Mouse (Mus musculus): ENCODE measurements around the gene Olfr624.
A peak's percentile ranks its signal among the peaks of the same experiment; 100 is the strongest.
"Not testable (repeated sequence)": the region's sequence is repeated elsewhere in the genome, so short reads cannot be mapped to it uniquely, and the experiment has no call there.

Gene Olfr624

GRCm38 (mm10) chr7:103671091-103671490 is at the start of gene Olfr624:
Gene Olfr624 (minus strand): TSS chr7:103671191.
- DNase-seq (ENCODE audit: low spot score in 2 of 2): no peak

GRCm38 (mm10) chr7:103716398-103716797 is 45.4 kb upstream of the Olfr624 start:
- not testable (repeated sequence) for DNase-seq (ENCODE audit: low spot score in 2 of 2)

- DNase-seq (ENCODE audit: low spot score in 2 of 2): no peak
Observed at GRCm38 (mm10) chr7:103714371-103714770, 43.4 kb upstream of the Olfr624 start, which contains the start of gene Olfr243. Gene Olfr243 (plus strand): TSS chr7:103714671.

GRCm38 (mm10) chr7:103712024-103712423 is 41.0 kb upstream of the Olfr624 start:
- peak in 1 of 2 experiments; percentile 15 for DNase-seq (ENCODE audit: low spot score in 2 of 2)

GRCm38 (mm10) chr7:103699469-103699868 is 28.5 kb upstream of the Olfr624 start:
- DNase-seq (ENCODE audit: low spot score in 2 of 2): no peak

DNA sequence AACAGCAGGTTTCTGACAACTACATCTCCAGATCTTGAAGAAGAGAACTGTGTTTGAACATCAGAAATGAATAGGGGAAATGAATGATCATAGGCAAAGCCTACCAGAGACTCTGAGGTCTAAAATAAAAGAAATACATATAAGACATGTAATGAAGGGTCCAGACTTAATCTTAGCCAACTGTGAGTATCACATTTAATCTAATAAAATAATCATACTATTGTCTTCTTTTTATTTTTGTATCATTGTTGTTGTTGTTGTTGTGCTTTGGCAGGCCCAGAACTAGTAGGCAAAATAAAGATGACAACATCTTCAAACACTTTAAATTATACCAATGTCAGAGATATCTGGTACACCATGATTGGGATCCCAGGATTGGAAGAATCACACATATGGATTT is 11.4 kb upstream of the Olfr624 start, which contains the start of gene Olfr625-ps1:
TSS of gene Olfr625-ps1 (plus strand) at position 301 of the 400 bp plus-strand sequence.
- DNase-seq (ENCODE audit: low spot score in 2 of 2): no peak

DNA sequence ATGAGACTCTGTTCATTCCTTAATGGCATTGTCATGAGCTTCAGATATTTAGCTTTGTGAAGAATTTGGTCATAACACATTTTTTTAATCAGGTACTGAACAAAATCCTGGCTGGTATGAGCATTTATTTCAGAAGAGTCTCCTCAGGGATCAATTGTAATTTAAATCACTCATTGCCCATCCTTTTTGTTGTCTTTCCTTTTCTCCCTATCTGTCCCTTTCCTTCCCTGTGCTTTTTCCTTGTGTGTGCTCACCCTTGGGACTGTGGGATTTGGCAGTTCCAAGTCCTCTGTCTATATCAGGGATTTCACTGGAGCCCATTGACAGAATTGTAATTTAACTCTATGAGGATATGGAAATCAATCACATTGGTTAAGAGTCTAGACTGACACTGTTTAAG is 7.4 kb downstream of the Olfr624 start, which contains the start of gene Olfr623:
TSS of gene Olfr623 (minus strand) at position 101 of the 400 bp plus-strand sequence.
- DNase-seq (ENCODE audit: low spot score in 2 of 2): no peak

DNA sequence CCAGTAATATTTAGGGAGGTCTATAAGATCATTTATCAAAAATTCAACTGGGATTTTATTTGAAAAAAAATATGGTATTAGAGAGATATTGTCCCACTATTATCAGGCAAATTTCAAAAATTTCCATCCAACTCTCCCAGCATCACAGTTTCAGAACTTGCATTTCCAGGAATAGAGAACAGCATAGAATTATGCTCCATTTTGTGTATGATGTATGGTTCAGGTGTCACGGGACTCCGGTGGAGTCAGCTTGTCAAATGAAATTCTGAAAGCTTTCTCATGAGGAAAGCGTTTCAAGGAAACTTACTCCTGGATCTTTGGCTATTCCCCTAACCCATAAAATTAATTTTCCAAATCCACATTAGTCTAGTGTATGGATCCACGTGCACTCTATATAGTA is 26.9 kb downstream of the Olfr624 start:
- no peak for DNase-seq (ENCODE audit: low spot score in 2 of 2)

GRCm38 (mm10) chr7:103642602-103643001 is 28.4 kb downstream of the Olfr624 start, which contains the start of gene Olfr622:
Gene Olfr622 (minus strand): TSS chr7:103642702.
- DNase-seq (ENCODE audit: low spot score in 2 of 2): no peak

DNA sequence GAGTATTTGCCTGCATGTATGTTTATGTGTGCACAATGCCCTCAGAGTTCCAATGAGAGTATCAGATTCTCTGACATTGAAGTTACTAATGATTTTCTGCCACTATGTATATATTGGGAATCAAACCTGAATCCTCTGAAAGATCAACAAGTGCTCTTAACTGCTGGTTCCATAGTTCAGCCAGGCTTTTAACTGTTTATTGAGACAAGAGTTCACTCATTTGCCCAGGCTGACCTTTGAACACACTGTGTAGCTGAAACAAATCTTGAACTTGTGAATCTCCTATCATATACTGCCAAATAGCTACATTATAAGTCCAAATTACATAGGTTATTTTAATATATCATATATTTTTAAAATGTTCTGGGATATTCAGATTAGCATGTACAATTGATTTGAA is 34.2 kb downstream of the Olfr624 start:
- DNase-seq (ENCODE audit: low spot score in 2 of 2): no peak

Data from thymus, postnatal 10 days (tissue).